8 mouse cellular contexts compared by ENCODE assay signal in genomic region chr10:81430831-81431525, GRCm38 (mm10). TPM values are rescaled to one million over a fixed set of nuclear protein-coding genes. Genes with fewer than 3 reads are reported as not detected.
DNase-seq lines count a peak whose midpoint lies in the region; ATAC-seq and TF ChIP-seq lines count a peak whose summit lies in the region.

No protein-coding gene starts in this region.

- no peak for ATAC-seq in megakaryocyte, adult 5-6 weeks (ENCODE audit: poor library complexity, severe bottlenecking)
- ATAC-seq in liver, embryonic 11.5 days (replicated peaks; ENCODE audit: low FRiP score), result no peak
- ATAC-seq in neural tube, embryonic 15.5 days (ENCODE audit: low FRiP score), result peak; percentile 29

- peak; percentile 89 for DNase-seq in cerebellum, adult 9-10 months
- peak; percentile 51 to 65 for DNase-seq in gastrocnemius, postnatal 4 days (ENCODE audit: low spot score in 2 of 2)
- DNase-seq in kidney, adult 2 months, result peak; percentile 76
- peak; percentile 64 for DNase-seq in liver, embryonic 11.5 days (ENCODE audit: low spot score)
- DNase-seq in thymus, postnatal 4 days, result peak; percentile 73

- TF ChIP-seq POLR2A in kidney, adult 2 months (IDR thresholded peaks at IDR 0.05; ENCODE audit: low read depth, low read length), result peak; percentile 8

- no peaks in the 10 kb centered on the region for H3K9me3 ChIP-seq in megakaryocyte, embryonic 14.5 days
- H3K9me3 ChIP-seq in liver, embryonic 11.5 days (ENCODE audit: control insufficient read depth, low read length), result no peaks in the 10 kb centered on the region
- no peaks in the 10 kb centered on the region for H3K9me3 ChIP-seq in neural tube, embryonic 15.5 days (replicated peaks)

- H3K27me3 ChIP-seq in megakaryocyte, embryonic 14.5 days (replicated peaks), result peaks cover 3% of the 10 kb centered on the region
- H3K27me3 ChIP-seq in kidney, adult 2 months (replicated peaks; ENCODE audit: control insufficient read depth, insufficient read depth, low read length), result no peaks in the 10 kb centered on the region
- H3K27me3 ChIP-seq in liver, embryonic 11.5 days (replicated peaks; ENCODE audit: control insufficient read depth, insufficient read depth, low read length), result peaks cover 42% of the 10 kb centered on the region
- peaks cover 13% of the 10 kb centered on the region for H3K27me3 ChIP-seq in neural tube, embryonic 15.5 days (replicated peaks)

- H3K36me3 ChIP-seq in megakaryocyte, embryonic 14.5 days (replicated peaks; ENCODE audit: low read length), result no peaks in the 10 kb centered on the region
- no peaks in the 10 kb centered on the region for H3K36me3 ChIP-seq in kidney, adult 2 months (ENCODE audit: control insufficient read depth, insufficient read depth, low read length)
- no peaks in the 10 kb centered on the region for H3K36me3 ChIP-seq in liver, embryonic 11.5 days (ENCODE audit: control insufficient read depth, insufficient read depth, low read length)
- no peaks in the 10 kb centered on the region for H3K36me3 ChIP-seq in neural tube, embryonic 15.5 days

- peak overlapping the region; percentile 92 for H3K4me2 ChIP-seq in liver, embryonic 11.5 days
- peak overlapping the region; percentile 92 for H3K4me2 ChIP-seq in neural tube, embryonic 15.5 days

- peak overlapping the region; percentile 94 for H3K4me3 ChIP-seq in megakaryocyte, embryonic 14.5 days (replicated peaks)
- H3K4me3 ChIP-seq in kidney, adult 2 months (ENCODE audit: insufficient read depth, low read depth, low read length), result peak overlapping the region; percentile 78
- peak overlapping the region; percentile 80 for H3K4me3 ChIP-seq in liver, embryonic 11.5 days (ENCODE audit: low read depth, low read length)
- H3K4me3 ChIP-seq in neural tube, embryonic 15.5 days (replicated peaks), result peak overlapping the region; percentile 76

- TF ChIP-seq CTCF in kidney, adult 2 months (conservative IDR thresholded peaks at IDR 0.05; ENCODE audit: insufficient read depth, insufficient read length, low read depth, low read length), result no peak

- peak overlapping the region; percentile 94 for H3K27ac ChIP-seq in kidney, adult 2 months (ENCODE audit: insufficient read depth, low read depth, low read length)
- peak overlapping the region; percentile 82 for H3K27ac ChIP-seq in liver, embryonic 11.5 days (ENCODE audit: low read depth, low read length)
- peak overlapping the region; percentile 97 for H3K27ac ChIP-seq in neural tube, embryonic 15.5 days (replicated peaks)

- 2% methylated on average over 56 of the region's 70 CpGs for WGBS in kidney, adult 2 months
- WGBS in liver, embryonic 11.5 days, result 2% methylated on average over 39 of the region's 70 CpGs
- WGBS in neural tube, embryonic 15.5 days, result 3% methylated on average over 26 of the region's 70 CpGs

- peak overlapping the region; percentile 74 for H3K9ac ChIP-seq in liver, embryonic 11.5 days (ENCODE audit: low read depth, low read length)
- peak overlapping the region; percentile 79 for H3K9ac ChIP-seq in neural tube, embryonic 15.5 days (replicated peaks)

- H3K4me1 ChIP-seq in megakaryocyte, embryonic 14.5 days, result peaks cover 85% of the 10 kb centered on the region
- H3K4me1 ChIP-seq in kidney, adult 2 months (ENCODE audit: control insufficient read depth, insufficient read depth, low read length), result peaks cover 42% of the 10 kb centered on the region
- H3K4me1 ChIP-seq in liver, embryonic 11.5 days (replicated peaks; ENCODE audit: control insufficient read depth, insufficient read depth, low read length), result peaks cover 23% of the 10 kb centered on the region
- H3K4me1 ChIP-seq in neural tube, embryonic 15.5 days, result peaks cover 72% of the 10 kb centered on the region

RNA-seq across cellular contexts. Expression of gene Nfic, which starts 24.5 kb away (rescaled TPM):
- polyA plus RNA-seq in megakaryocyte, embryonic 14.5 days (2012; ENCODE audit: insufficient read depth, low replicate concordance), result 184 and 257 TPM in 2 replicates
- 51.4 and 54.5 TPM in 2 replicates for total RNA-seq in megakaryocyte, adult 5-6 weeks (2015)
- 6.2 and 8.6 TPM in 2 replicates for total RNA-seq in megakaryocyte, adult 5-6 weeks (2017)
- total RNA-seq in gastrocnemius, postnatal 4 days (2021), result 100 to 1,000 TPM; 274 to 335 TPM
- 64.7 and 82.5 TPM in 2 replicates for polyA plus RNA-seq in kidney, adult 2 months (2012; rRNA removed)
- polyA plus RNA-seq in liver, embryonic 11.5 days (2014; fragmentation: Nextera tagmentation; extraction: Ambion mirVana), result 15.4 and 21.4 TPM in 2 replicates
- polyA plus RNA-seq in neural tube, embryonic 15.5 days (2015; fragmentation: Nextera tagmentation; extraction: Ambion mirVana), result 35.0 and 35.8 TPM in 2 replicates

RNA-seq across cellular contexts. Expression of gene Smim24, which starts 38.1 kb away (rescaled TPM):
- polyA plus RNA-seq in megakaryocyte, embryonic 14.5 days (2012; ENCODE audit: insufficient read depth, low replicate concordance), result 4.4 TPM in 1 of 2 replicates, not detected in the other
- 30.6 and 34.0 TPM in 2 replicates for total RNA-seq in megakaryocyte, adult 5-6 weeks (2015)
- 6.5 and 11.5 TPM in 2 replicates for total RNA-seq in megakaryocyte, adult 5-6 weeks (2017)
- under 1 TPM; 0.91 to 0.98 TPM for total RNA-seq in gastrocnemius, postnatal 4 days (2021)
- 693 and 694 TPM in 2 replicates for polyA plus RNA-seq in kidney, adult 2 months (2012; rRNA removed)
- 3.8 and 4.5 TPM in 2 replicates for polyA plus RNA-seq in liver, embryonic 11.5 days (2014; fragmentation: Nextera tagmentation; extraction: Ambion mirVana)
- 2.5 and 9.3 TPM in 2 replicates for polyA plus RNA-seq in neural tube, embryonic 15.5 days (2015; fragmentation: Nextera tagmentation; extraction: Ambion mirVana)

RNA-seq across cellular contexts. Expression of gene Gm48552, which starts 42.2 kb away (rescaled TPM):
- polyA plus RNA-seq in megakaryocyte, embryonic 14.5 days (2012; ENCODE audit: insufficient read depth, low replicate concordance), result 8.4 TPM in 1 of 2 replicates, not detected in the other
- not detected in 2 replicates for total RNA-seq in megakaryocyte, adult 5-6 weeks (2015)
- 0.26 and 1.4 TPM in 2 replicates for total RNA-seq in megakaryocyte, adult 5-6 weeks (2017)
- total RNA-seq in gastrocnemius, postnatal 4 days (2021), result 1 to 10 TPM; 1.3 to 2.0 TPM
- 1.0 and 2.8 TPM in 2 replicates for polyA plus RNA-seq in kidney, adult 2 months (2012; rRNA removed)
- 0.62 and 0.67 TPM in 2 replicates for polyA plus RNA-seq in liver, embryonic 11.5 days (2014; fragmentation: Nextera tagmentation; extraction: Ambion mirVana)
- polyA plus RNA-seq in neural tube, embryonic 15.5 days (2015; fragmentation: Nextera tagmentation; extraction: Ambion mirVana), result 3.4 and 3.6 TPM in 2 replicates

RNA-seq across cellular contexts. Expression of gene Gm48551, which starts 46.7 kb away (rescaled TPM):
- polyA plus RNA-seq in megakaryocyte, embryonic 14.5 days (2012; ENCODE audit: insufficient read depth, low replicate concordance), result 0.89 TPM in 1 of 2 replicates, not detected in the other
- 0.83 and 2.9 TPM in 2 replicates for total RNA-seq in megakaryocyte, adult 5-6 weeks (2015)
- total RNA-seq in megakaryocyte, adult 5-6 weeks (2017), result 0.33 TPM in 1 of 2 replicates, not detected in the other
- total RNA-seq in gastrocnemius, postnatal 4 days (2021), result 1 to 10 TPM in 1 of 2 experiments, under 1 TPM in 1; 0.70 to 1.5 TPM
- polyA plus RNA-seq in kidney, adult 2 months (2012; rRNA removed), result 2.1 and 2.3 TPM in 2 replicates
- polyA plus RNA-seq in liver, embryonic 11.5 days (2014; fragmentation: Nextera tagmentation; extraction: Ambion mirVana), result 1.3 and 1.9 TPM in 2 replicates
- 5.7 and 7.2 TPM in 2 replicates for polyA plus RNA-seq in neural tube, embryonic 15.5 days (2015; fragmentation: Nextera tagmentation; extraction: Ambion mirVana)

RNA-seq across cellular contexts. Expression of gene Dohh, which starts 46.8 kb away (rescaled TPM):
- 80.4 and 114 TPM in 2 replicates for polyA plus RNA-seq in megakaryocyte, embryonic 14.5 days (2012; ENCODE audit: insufficient read depth, low replicate concordance)
- 5.4 and 5.7 TPM in 2 replicates for total RNA-seq in megakaryocyte, adult 5-6 weeks (2015)
- 21.9 and 42.4 TPM in 2 replicates for total RNA-seq in megakaryocyte, adult 5-6 weeks (2017)
- total RNA-seq in gastrocnemius, postnatal 4 days (2021), result 10 to 100 TPM; 48.1 to 48.5 TPM
- polyA plus RNA-seq in kidney, adult 2 months (2012; rRNA removed), result 60.6 and 79.8 TPM in 2 replicates
- polyA plus RNA-seq in liver, embryonic 11.5 days (2014; fragmentation: Nextera tagmentation; extraction: Ambion mirVana), result 97.4 and 99.3 TPM in 2 replicates
- 101 TPM in 2 replicates for polyA plus RNA-seq in neural tube, embryonic 15.5 days (2015; fragmentation: Nextera tagmentation; extraction: Ambion mirVana)

Comparison
In these comparisons a context has a peak if more than half of its experiments do, and no peak if none do; other contexts are left out.
1. RNA of gene Smim24, which starts 38.1 kb away (polyA plus RNA-seq): 693 to 694 TPM in kidney, adult 2 months; 3.8 to 4.5 TPM in liver, embryonic 11.5 days, 4.4 TPM in megakaryocyte, embryonic 14.5 days and 2.5 to 9.3 TPM in neural tube, embryonic 15.5 days; every median in the first group is over 10 times any median in the second.
2. Peak in every context shown above with its lines, with median percentiles within 50 percentile points of each other: H3K4me3 ChIP-seq, DNase-seq and H3K27ac ChIP-seq.